Mouse (Mus musculus): Measurements from ENCODE around the gene Sbf1.

Sbf1 gene

GRCm38 (mm10) chr15:89316146-89316545 is 1.0 kb upstream of the Sbf1 start:
- peak; percentile 38 for DNase-seq (ENCODE audit: low spot score)

- DNase-seq (ENCODE audit: low spot score): no peak
Observed at GRCm38 (mm10) chr15:89314511-89315189, 461 bp downstream of the Sbf1 start.

GRCm38 (mm10) chr15:89314107-89314506 is 1.0 kb downstream of the Sbf1 start:
- DNase-seq (ENCODE audit: low spot score): no peak

GRCm38 (mm10) chr15:89313359-89313758 is 1.8 kb downstream of the Sbf1 start:
- no peak for DNase-seq (ENCODE audit: low spot score)

- DNase-seq (ENCODE audit: low spot score): no peak
Observed at GRCm38 (mm10) chr15:89309962-89310498, 5.1 kb downstream of the Sbf1 start.

GRCm38 (mm10) chr15:89308406-89309139 is 6.5 kb downstream of the Sbf1 start:
- DNase-seq (ENCODE audit: low spot score): no peak

GRCm38 (mm10) chr15:89307461-89307860 is 7.7 kb downstream of the Sbf1 start:
- DNase-seq (ENCODE audit: low spot score): no peak

- no peak for DNase-seq (ENCODE audit: low spot score)
Observed at GRCm38 (mm10) chr15:89305966-89306365, 9.1 kb downstream of the Sbf1 start.

GRCm38 (mm10) chr15:89300600-89300999 is 14.5 kb downstream of the Sbf1 start:
- DNase-seq (ENCODE audit: low spot score): no peak

GRCm38 (mm10) chr15:89300180-89300579 is 14.9 kb downstream of the Sbf1 start:
- no peak for DNase-seq (ENCODE audit: low spot score)

- no peak for DNase-seq (ENCODE audit: low spot score)
Observed at GRCm38 (mm10) chr15:89297695-89298094, 17.4 kb downstream of the Sbf1 start.

- DNase-seq (ENCODE audit: low spot score): no peak
Observed at GRCm38 (mm10) chr15:89296465-89296864, 18.6 kb downstream of the Sbf1 start.

- DNase-seq (ENCODE audit: low spot score): no peak
Observed at GRCm38 (mm10) chr15:89295580-89296165, 19.4 kb downstream of the Sbf1 start.

- DNase-seq (ENCODE audit: low spot score): no peak
Observed at GRCm38 (mm10) chr15:89293778-89294177, 21.3 kb downstream of the Sbf1 start.

GRCm38 (mm10) chr15:89292795-89293194 is 22.3 kb downstream of the Sbf1 start:
- peak; percentile 51 for DNase-seq (ENCODE audit: low spot score)

GRCm38 (mm10) chr15:89291521-89291920 is 23.6 kb downstream of the Sbf1 start:
- DNase-seq (ENCODE audit: low spot score): peak; percentile 68

- no peak for DNase-seq (ENCODE audit: low spot score)
Observed at GRCm38 (mm10) chr15:89289455-89289854, 25.7 kb downstream of the Sbf1 start.

- no peak for DNase-seq (ENCODE audit: low spot score)
Observed at GRCm38 (mm10) chr15:89288227-89288767, 26.8 kb downstream of the Sbf1 start.

- no peak for DNase-seq (ENCODE audit: low spot score)
Observed at GRCm38 (mm10) chr15:89286582-89286981, 28.5 kb downstream of the Sbf1 start.

GRCm38 (mm10) chr15:89286114-89286513 is 29.0 kb downstream of the Sbf1 start:
- DNase-seq (ENCODE audit: low spot score): no peak

GRCm38 (mm10) chr15:89285478-89285877 is 29.6 kb downstream of the Sbf1 start:
- peak; percentile 65 for DNase-seq (ENCODE audit: low spot score)

GRCm38 (mm10) chr15:89285004-89285403 is 30.1 kb downstream of the Sbf1 start:
- DNase-seq (ENCODE audit: low spot score): peak; percentile 58

- no peak for DNase-seq (ENCODE audit: low spot score)
Observed at GRCm38 (mm10) chr15:89284094-89284493, 31.0 kb downstream of the Sbf1 start.
